Mouse (Mus musculus) stomach, postnatal 0 days (tissue): Measurements from ENCODE around the gene Acly. TPM values are rescaled to one million over a fixed set of nuclear protein-coding genes. Genes with fewer than 3 reads are reported as not detected.
A peak's percentile ranks its signal among the peaks of the same experiment; 100 is the strongest.

ENCODE experiments used
- ATAC-seq: fragments of 200-750 bp; cut with Nextera tagmentation; 2 replicates; pipeline ENCODE4 v1.8.0; 2017; ENCODE audit not compliant: low FRiP score, low TSS enrichment
- DNase-seq: peaks from one replicate; pipeline ENCODE4 v3.0.0-alpha.2; 2016; ENCODE audit warnings: low spot score
- H3K27ac ChIP-seq: fragments of 300-500 bp; sonication (generic); replicated peaks from 2 replicates; pipeline ENCODE4 v1.5.1; 2014; ENCODE audit warnings: mild to moderate bottlenecking, control low read depth
- H3K27me3 ChIP-seq: fragments of 300-500 bp; sonication (generic); 2 replicates; pipeline ENCODE4 v1.6.1; 2014; ENCODE audit warnings: low read length; ENCODE audit not compliant: control insufficient read depth, insufficient read depth
- H3K36me3 ChIP-seq: fragments of 300-500 bp; sonication (generic); 2 replicates; pipeline ENCODE4 v1.6.1; 2014; ENCODE audit warnings: low read length, mixed read lengths; ENCODE audit not compliant: control insufficient read depth, insufficient read depth
- H3K4me1 ChIP-seq: fragments of 300-500 bp; sonication (generic); replicated peaks from 2 replicates; pipeline ENCODE4 v1.6.1; 2014; ENCODE audit warnings: antibody characterized with exemption; ENCODE audit not compliant: control insufficient read depth, insufficient read depth
- H3K4me2 ChIP-seq: fragments of 300-500 bp; sonication (generic); replicated peaks from 2 replicates; pipeline ENCODE4 v1.6.1; 2014; ENCODE audit warnings: low read depth, mild to moderate bottlenecking, control low read depth, moderate library complexity
- H3K4me3 ChIP-seq: fragments of 300-500 bp; sonication (generic); 2 replicates; pipeline ENCODE4 v1.5.1; 2014; ENCODE audit warnings: low read depth, low read length, control low read depth
- H3K9ac ChIP-seq: fragments of 300-500 bp; sonication (generic); 2 replicates; pipeline ENCODE4 v1.6.1; 2014; ENCODE audit warnings: mild to moderate bottlenecking, low read length, control low read depth, mixed read lengths
- H3K9me3 ChIP-seq: fragments of 300-500 bp; sonication (generic); 2 replicates; pipeline ENCODE4 v1.6.1; 2016; ENCODE audit warnings: low read length; ENCODE audit not compliant: control insufficient read depth
- CTCF ChIP-seq: IDR thresholded peaks from 2 replicates; pipeline ENCODE4 v1.5.1; 2016; ENCODE audit warnings: antibody characterized with exemption, low read depth, mild to moderate bottlenecking, moderate library complexity
- EP300 ChIP-seq: optimal IDR thresholded peaks from 2 replicates; pipeline ENCODE3; 2016; ENCODE audit warnings: antibody characterized with exemption
- WGBS: fragments of 180-500 bp; shearing (Covaris S2); extraction: QIAGEN DNeasy Blood & Tissue Kit; methylation state at CpG from one replicate; pipeline ENCODE4 v1.1.7; 2014; 5-methylcytosine and 5-hydroxymethylcytosine counted together
- polyA plus RNA-seq: library from polyadenylated mRNA; unstranded; fragments of >200 nt; fragmentation: Nextera tagmentation; extraction: Ambion mirVana; gene quantifications from 2 replicates; pipeline ENCODE4 v1.2.1, GENCODE M21; 2015

Acly gene
- polyA plus RNA-seq, 1 experiment from 2014 or later = 70.6 TPM

DNA sequence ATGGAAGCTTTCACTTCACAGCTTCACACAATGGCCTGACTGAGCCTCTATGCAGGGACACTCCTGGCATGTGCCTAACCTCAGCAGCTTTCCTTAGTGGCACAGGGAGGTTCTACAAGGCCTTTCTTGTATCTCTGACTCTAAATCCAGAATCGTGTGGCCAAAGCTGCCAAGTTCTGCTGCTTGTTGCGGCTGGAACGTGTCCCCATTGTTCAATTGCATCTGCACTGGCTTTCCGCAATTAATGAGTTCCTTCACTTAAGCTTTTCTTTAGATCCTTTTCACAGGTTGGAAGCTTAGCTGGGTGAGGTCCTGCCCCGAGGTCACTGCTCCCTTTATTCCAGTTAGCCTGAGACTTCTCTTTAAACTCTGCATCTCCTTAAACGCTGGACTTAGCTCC is 6.1 kb upstream of the Acly start:
- H3K4me2 ChIP-seq = no peak overlapping the region
- no peak overlapping the region for H3K4me3 ChIP-seq
- no peak overlapping the region for H3K27ac ChIP-seq
- TF ChIP-seq CTCF (no peak), EP300 (no peak)
- ATAC-seq = no peak
- 63% methylated on average over 6 of the region's 6 CpGs for WGBS
- H3K9me3 ChIP-seq = no peaks in the 10 kb centered on the region
- no peaks in the 10 kb centered on the region for H3K27me3 ChIP-seq
- DNase-seq = no peak
- H3K4me1 ChIP-seq = no peaks in the 10 kb centered on the region
- H3K9ac ChIP-seq = no peak overlapping the region
- H3K36me3 ChIP-seq = no peaks in the 10 kb centered on the region

DNA sequence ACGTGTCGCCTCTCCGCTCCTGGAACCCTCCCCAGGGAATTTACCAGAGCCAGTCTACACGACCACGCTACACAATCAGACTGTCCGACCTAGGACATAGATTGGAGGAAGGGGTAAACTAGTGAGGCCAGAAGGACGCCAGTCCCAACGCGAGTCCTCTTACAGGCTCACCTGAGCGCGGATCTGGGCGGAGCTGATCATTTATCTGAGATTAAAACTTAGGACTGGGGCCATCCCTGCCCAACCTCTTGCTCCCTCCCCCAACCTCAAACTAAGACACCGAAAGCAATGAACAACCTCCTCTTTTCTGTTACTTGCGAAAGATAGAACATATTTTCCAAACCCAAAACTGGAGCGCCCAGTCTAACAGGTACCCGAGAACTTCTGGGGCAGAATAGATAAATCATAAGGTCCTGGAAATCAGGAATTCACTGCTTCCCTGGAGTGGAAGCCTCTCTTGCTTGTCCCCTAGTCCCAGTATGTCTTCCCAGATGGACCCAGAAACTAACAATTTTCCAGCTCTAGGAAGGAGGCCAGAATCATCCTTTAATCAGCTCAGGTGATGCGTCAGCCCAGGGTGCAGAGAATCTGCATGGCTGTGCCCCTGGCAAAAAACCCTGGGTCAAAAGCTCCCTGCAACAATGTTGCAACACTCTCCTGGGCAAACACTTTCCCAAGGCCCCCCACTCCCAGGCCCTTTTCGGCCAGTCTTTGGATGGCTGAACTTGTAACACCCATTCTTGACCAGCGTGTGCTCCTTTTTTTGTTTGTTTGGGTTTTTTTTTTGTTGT is 770 bp upstream of the Acly start:
- H3K9me3 ChIP-seq = no peaks in the 10 kb centered on the region
- no peak for DNase-seq
- TF ChIP-seq CTCF (no peak), EP300 (no peak)
- H3K27ac ChIP-seq = peak overlapping the region; percentile 81
- no peak; the same call in none of the 2 replicates for ATAC-seq
- peaks cover 14% of the 10 kb centered on the region for H3K4me1 ChIP-seq
- H3K36me3 ChIP-seq = peaks cover 4% of the 10 kb centered on the region; the same call in 1 of the 2 replicates
- peak overlapping the region; percentile 81 for H3K4me3 ChIP-seq
- peak overlapping the region; percentile 54 for H3K9ac ChIP-seq
- peak overlapping the region; percentile 82 for H3K4me2 ChIP-seq
- 23% methylated on average over 19 of the region's 19 CpGs for WGBS
- no peaks in the 10 kb centered on the region for H3K27me3 ChIP-seq

DNA sequence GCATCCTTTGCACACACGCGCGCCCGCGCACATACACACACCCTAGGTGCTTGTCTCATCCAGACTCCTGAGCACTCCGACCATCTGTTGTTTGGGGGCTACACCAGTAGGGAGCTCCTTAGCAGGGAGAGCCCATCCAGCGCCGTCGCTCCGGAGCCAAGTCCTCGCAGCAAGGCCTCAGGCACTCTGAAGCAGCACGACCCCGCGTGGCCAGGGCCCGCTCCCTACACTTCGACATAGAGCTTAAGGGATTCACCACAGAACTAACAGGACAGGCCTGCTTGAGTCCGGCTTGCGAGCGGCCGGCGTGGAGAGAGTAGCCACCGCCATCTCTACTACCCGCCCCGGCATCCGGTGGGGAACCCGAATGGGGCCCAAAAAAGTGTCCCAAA is 738 bp downstream of the Acly start:
- H3K4me2 ChIP-seq = peak overlapping the region; percentile 82
- H3K4me3 ChIP-seq = peak overlapping the region; percentile 81
- peak overlapping the region; percentile 93 for H3K27ac ChIP-seq
- ATAC-seq (peak; percentile 30), DNase-seq (peak; percentile 76)
- peaks cover 14% of the 10 kb centered on the region for H3K4me1 ChIP-seq
- H3K9ac ChIP-seq = peak overlapping the region; percentile 81
- TF ChIP-seq CTCF (peak; percentile 66), EP300 (no peak)
- H3K27me3 ChIP-seq = no peaks in the 10 kb centered on the region
- peaks cover 12% of the 10 kb centered on the region for H3K36me3 ChIP-seq
- under 1% methylated on average over 26 of the region's 26 CpGs for WGBS
- no peaks in the 10 kb centered on the region for H3K9me3 ChIP-seq

DNA sequence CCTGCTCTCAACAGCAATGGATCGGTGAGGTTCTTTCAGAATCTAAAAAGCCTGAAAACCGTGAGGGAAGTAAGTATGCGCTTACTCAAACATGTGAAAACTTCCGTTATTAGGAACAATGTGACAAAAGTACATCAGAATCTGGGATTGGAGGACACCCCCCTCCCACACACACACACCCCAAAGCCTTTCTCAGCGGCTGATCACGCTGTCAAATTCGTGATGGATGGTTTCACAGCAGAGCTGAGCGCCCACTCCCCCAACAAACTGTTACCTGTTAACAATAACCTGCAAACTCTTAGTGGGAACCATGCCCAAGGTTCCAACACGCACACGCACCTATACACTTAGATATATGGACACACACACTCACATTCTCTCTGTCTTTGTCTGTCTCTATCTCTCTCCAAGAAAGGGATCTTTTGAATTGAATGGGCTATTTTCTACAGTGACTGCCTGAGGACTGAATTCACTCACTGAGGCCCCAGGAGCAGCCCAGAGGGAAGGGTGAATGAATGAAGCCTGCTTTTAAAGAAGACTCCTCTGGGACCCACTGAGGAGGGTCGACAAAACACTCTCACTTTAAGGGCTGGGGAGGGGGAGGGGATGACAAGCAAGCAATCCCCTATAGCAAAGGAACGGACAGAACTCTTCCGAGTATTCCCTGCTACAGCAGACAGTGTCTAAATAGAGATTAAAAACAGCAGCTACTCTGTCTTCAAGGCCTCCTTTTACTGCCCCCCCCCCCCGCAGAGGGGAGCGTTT is 1.6 kb downstream of the Acly start:
- peak overlapping the region; percentile 81 for H3K9ac ChIP-seq
- WGBS = 16% methylated on average over 15 of the region's 15 CpGs
- ATAC-seq (no peak), DNase-seq (no peak)
- no peaks in the 10 kb centered on the region for H3K9me3 ChIP-seq
- TF ChIP-seq EP300 (no peak), CTCF (no peak)
- peak overlapping the region; percentile 81 for H3K4me3 ChIP-seq
- no peak overlapping the region for H3K27ac ChIP-seq
- no peaks in the 10 kb centered on the region for H3K27me3 ChIP-seq
- peaks cover 17% of the 10 kb centered on the region for H3K36me3 ChIP-seq
- H3K4me2 ChIP-seq = peak overlapping the region; percentile 82
- H3K4me1 ChIP-seq = peaks cover 14% of the 10 kb centered on the region

DNA sequence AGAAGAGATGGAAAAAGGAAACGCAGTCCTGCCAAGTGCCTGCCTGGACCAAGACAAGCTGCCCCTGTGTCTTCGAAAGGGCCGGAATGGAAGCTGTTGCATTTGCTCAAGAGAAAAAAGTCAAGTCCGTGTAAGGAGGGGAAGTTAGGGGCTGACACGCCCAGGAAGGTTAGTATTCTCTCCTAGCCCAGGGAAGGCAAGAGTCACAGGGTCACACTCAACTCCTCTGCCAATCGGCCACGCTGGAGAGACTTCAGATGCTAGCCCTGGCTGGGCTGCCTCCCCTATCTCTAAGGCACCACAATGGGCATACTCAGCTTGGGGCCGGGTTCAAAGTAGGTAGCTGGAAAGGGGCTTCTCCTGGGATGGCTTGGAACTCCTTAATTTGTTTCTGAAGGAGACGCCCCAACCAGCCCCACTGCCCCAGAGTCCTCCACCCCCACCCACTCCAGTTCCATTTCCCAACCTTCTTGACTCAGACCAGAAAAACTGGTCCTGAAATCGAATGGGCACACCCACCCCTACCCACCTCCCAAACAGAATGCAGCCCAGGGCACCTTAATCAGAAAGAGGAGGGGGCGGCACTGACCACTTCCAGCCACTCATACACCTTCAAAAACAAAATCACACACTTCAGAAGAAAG is 2.7 kb downstream of the Acly start:
- Histone ChIP-seq H3K27ac (0 out of 2 replicates have a peak overlapping the region, but pooled peaks have one; percentile 24), H3K4me3 (no peak overlapping the region), H3K27me3 (no peaks in the 10 kb centered on the region), H3K4me2 (peak overlapping the region; percentile 82), H3K9me3 (no peaks in the 10 kb centered on the region), H3K36me3 (peaks cover 22% of the 10 kb centered on the region), H3K9ac (peak overlapping the region; percentile 35), H3K4me1 (peaks cover 14% of the 10 kb centered on the region)
- TF ChIP-seq CTCF = no peak
- TF ChIP-seq EP300 = no peak
- WGBS = 37% methylated on average over 11 of the region's 11 CpGs
- no peak for DNase-seq
- no peak for ATAC-seq
